Mouse (Mus musculus) intestine, embryonic 15.5 days (tissue): ENCODE results near the gene Cgref1. TPM values are rescaled to one million over a fixed set of nuclear protein-coding genes. Genes with fewer than 3 reads are reported as not detected.

Experiments used
- ATAC-seq: fragments of 200-750 bp; cut with Nextera tagmentation; 2 replicates; pipeline ENCODE4 v1.8.0; 2017; ENCODE audit warnings: moderate TSS enrichment, moderate library complexity
- H3K27ac ChIP-seq: fragments of 300-500 bp; sonication (generic); 2 replicates; pipeline ENCODE4 v1.5.1; 2015; ENCODE audit warnings: mild to moderate bottlenecking, inconsistent platforms
- H3K27me3 ChIP-seq: fragments of 300-500 bp; sonication (generic); replicated peaks from 2 replicates; pipeline ENCODE4 v1.6.1; 2015; ENCODE audit warnings: inconsistent platforms
- H3K36me3 ChIP-seq: fragments of 300-500 bp; sonication (generic); 2 replicates; pipeline ENCODE4 v1.6.1; 2015; ENCODE audit warnings: inconsistent platforms
- H3K4me1 ChIP-seq: fragments of 300-500 bp; sonication (generic); replicated peaks from 2 replicates; pipeline ENCODE4 v1.6.1; 2015; ENCODE audit warnings: inconsistent platforms
- H3K4me2 ChIP-seq: fragments of 300-500 bp; sonication (generic); replicated peaks from 2 replicates; pipeline ENCODE4 v1.6.1; 2015; ENCODE audit warnings: mild to moderate bottlenecking, inconsistent platforms
- H3K4me3 ChIP-seq: fragments of 300-500 bp; sonication (generic); replicated peaks from 2 replicates; pipeline ENCODE4 v1.5.1; 2015; ENCODE audit warnings: inconsistent platforms
- H3K9ac ChIP-seq: fragments of 300-500 bp; sonication (generic); 2 replicates; pipeline ENCODE4 v1.6.1; 2015; ENCODE audit warnings: inconsistent platforms
- H3K9me3 ChIP-seq: fragments of 300-500 bp; sonication (generic); 2 replicates; pipeline ENCODE4 v1.6.1; 2016; ENCODE audit warnings: inconsistent platforms
- WGBS: fragments of 180-500 bp; shearing (Covaris S2); methylation state at CpG from one replicate; pipeline ENCODE4 v1.1.7; 2015; 5-methylcytosine and 5-hydroxymethylcytosine counted together
- polyA plus RNA-seq: library from polyadenylated mRNA; unstranded; fragments of >200 nt; fragmentation: Nextera tagmentation; extraction: Ambion mirVana; gene quantifications from 2 replicates; pipeline ENCODE4 v1.2.1, GENCODE M21; 2015

Gene Cgref1
- polyA plus RNA-seq, 1 experiment from 2014 or later = 36.1 TPM

DNA sequence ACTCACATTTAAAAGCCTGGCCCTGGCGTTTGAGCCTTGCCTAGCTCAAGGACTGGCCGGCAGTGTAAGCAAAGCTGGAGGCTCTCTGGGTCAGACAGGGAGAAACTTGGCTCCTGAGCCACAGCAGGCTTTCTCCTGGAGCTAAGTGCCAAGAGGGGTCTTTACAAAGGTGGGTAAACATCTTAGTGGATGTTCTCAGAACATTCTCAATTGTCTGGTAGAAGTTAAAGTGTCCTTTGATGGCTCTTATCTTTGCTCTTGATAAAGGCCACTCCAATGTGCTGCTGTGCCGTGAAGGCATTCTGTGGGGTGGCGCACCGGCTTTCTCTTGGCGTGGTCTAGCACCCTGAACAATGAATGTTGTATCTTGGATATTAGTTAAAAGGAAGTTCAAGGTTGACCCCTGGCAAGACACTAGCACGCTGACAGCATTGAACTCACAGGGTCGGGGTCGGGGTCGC is 22.8 kb downstream of the Cgref1 start:
- WGBS = 55% methylated on average over 10 of the region's 10 CpGs
- H3K27ac ChIP-seq = no peak overlapping the region
- peaks cover 19% of the 10 kb centered on the region for H3K36me3 ChIP-seq
- H3K4me3 ChIP-seq = 0 out of 2 replicates have a peak overlapping the region, but pooled peaks have one; percentile 43
- H3K4me1 ChIP-seq = peaks cover 30% of the 10 kb centered on the region
- no peaks in the 10 kb centered on the region for H3K27me3 ChIP-seq
- H3K9me3 ChIP-seq = no peaks in the 10 kb centered on the region
- H3K9ac ChIP-seq = 0 out of 2 replicates have a peak overlapping the region, but pooled peaks have one; percentile 8
- no peak for ATAC-seq
- H3K4me2 ChIP-seq = peak overlapping the region; percentile 75

DNA sequence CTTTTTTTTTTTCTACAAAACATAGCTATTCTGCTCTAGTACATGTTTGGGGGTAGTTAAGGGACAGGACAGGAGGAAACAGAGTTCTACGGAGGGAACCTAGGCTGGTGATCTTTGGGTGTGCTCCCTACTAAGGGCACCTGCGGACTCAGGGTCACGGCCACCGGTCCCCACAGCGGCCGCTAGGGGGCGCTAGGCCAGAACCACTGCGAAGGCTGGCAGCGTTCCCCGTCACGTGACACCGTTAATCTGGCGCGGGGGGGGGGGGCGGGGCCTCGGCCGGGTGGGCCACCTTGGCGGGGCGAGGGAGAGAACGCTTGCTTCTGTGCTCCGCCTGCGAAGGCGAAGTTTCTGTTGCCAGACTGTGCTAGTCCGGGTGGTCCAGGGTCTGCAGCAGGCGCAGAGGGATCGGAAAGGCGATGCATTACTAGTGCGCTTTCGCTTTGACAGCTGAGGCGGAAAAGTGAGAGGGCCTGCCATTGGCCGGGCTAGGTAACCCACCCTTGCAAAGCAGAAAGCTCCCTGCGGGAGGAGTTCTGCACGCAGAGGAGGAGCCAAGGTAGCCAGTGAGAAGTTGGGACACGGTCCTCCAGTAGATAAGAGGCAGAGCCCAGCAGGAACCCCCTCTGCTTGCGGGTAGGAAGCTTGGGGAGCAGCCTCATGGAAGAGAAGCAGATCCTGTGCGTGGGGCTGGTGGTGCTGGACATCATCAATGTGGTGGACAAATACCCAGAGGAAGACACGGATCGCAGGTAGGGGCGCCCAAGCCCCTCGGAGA is 23.9 kb downstream of the Cgref1 start, which contains the start of gene Khk:
Khk (plus strand) TSS at position 176 of the 778 bp plus-strand sequence.
- peaks cover 27% of the 10 kb centered on the region for H3K36me3 ChIP-seq
- H3K9ac ChIP-seq = peak within 1 kb of the TSS; percentile 54
- under 1% methylated on average over 39 of the region's 40 CpGs for WGBS
- H3K4me2 ChIP-seq = peak within 1 kb of the TSS; percentile 75
- peak within 1 kb of the TSS; percentile 81 for H3K27ac ChIP-seq
- H3K4me1 ChIP-seq = peaks cover 37% of the 10 kb centered on the region
- ATAC-seq = peak; percentile 91
- no peaks in the 10 kb centered on the region for H3K27me3 ChIP-seq
- peak within 1 kb of the TSS; percentile 43 for H3K4me3 ChIP-seq
- H3K9me3 ChIP-seq = no peaks in the 10 kb centered on the region

GRCm38 (mm10) chr5:30920621-30921020 is 24.8 kb downstream of the Cgref1 start:
- peak overlapping the region; percentile 36; the same call in 1 of the 2 replicates for H3K9ac ChIP-seq
- H3K9me3 ChIP-seq = no peaks in the 10 kb centered on the region
- ATAC-seq = peak; percentile 13
- H3K36me3 ChIP-seq = peaks cover 27% of the 10 kb centered on the region
- H3K4me3 ChIP-seq = peak overlapping the region; percentile 43
- peak overlapping the region; percentile 75 for H3K4me2 ChIP-seq
- no peak overlapping the region; the same call in 1 of the 2 replicates for H3K27ac ChIP-seq
- H3K4me1 ChIP-seq = peaks cover 40% of the 10 kb centered on the region
- no peaks in the 10 kb centered on the region for H3K27me3 ChIP-seq
- 53% methylated on average over 19 of the region's 19 CpGs for WGBS

GRCm38 (mm10) chr5:30919831-30920614 is 25.4 kb downstream of the Cgref1 start:
- 67% methylated on average over 11 of the region's 11 CpGs for WGBS
- Histone ChIP-seq H3K4me3 (peak overlapping the region; percentile 43; the same call in 1 of the 2 replicates), H3K36me3 (peaks cover 27% of the 10 kb centered on the region), H3K27ac (no peak overlapping the region; the same call in 1 of the 2 replicates), H3K27me3 (no peaks in the 10 kb centered on the region), H3K4me2 (peak overlapping the region; percentile 75), H3K9ac (peak overlapping the region; percentile 36; the same call in 1 of the 2 replicates), H3K9me3 (no peaks in the 10 kb centered on the region), H3K4me1 (peaks cover 43% of the 10 kb centered on the region)
- no peak for ATAC-seq

GRCm38 (mm10) chr5:30918691-30919090 is 26.7 kb downstream of the Cgref1 start:
- Histone ChIP-seq H3K4me3 (no peak overlapping the region), H3K27ac (no peak overlapping the region), H3K9ac (no peak overlapping the region), H3K27me3 (no peaks in the 10 kb centered on the region), H3K9me3 (no peaks in the 10 kb centered on the region), H3K4me1 (peaks cover 43% of the 10 kb centered on the region), H3K36me3 (peaks cover 27% of the 10 kb centered on the region), H3K4me2 (no peak overlapping the region)
- no peak for ATAC-seq
- WGBS = 83% methylated on average over 8 of the region's 8 CpGs

GRCm38 (mm10) chr5:30917891-30918670 is 27.3 kb downstream of the Cgref1 start:
- Histone ChIP-seq H3K27ac (no peak overlapping the region), H3K4me2 (no peak overlapping the region), H3K9ac (no peak overlapping the region), H3K4me1 (peaks cover 43% of the 10 kb centered on the region), H3K27me3 (no peaks in the 10 kb centered on the region), H3K4me3 (no peak overlapping the region), H3K9me3 (no peaks in the 10 kb centered on the region), H3K36me3 (peaks cover 27% of the 10 kb centered on the region)
- ATAC-seq = no peak
- WGBS = 87% methylated on average over 31 of the region's 31 CpGs

DNA sequence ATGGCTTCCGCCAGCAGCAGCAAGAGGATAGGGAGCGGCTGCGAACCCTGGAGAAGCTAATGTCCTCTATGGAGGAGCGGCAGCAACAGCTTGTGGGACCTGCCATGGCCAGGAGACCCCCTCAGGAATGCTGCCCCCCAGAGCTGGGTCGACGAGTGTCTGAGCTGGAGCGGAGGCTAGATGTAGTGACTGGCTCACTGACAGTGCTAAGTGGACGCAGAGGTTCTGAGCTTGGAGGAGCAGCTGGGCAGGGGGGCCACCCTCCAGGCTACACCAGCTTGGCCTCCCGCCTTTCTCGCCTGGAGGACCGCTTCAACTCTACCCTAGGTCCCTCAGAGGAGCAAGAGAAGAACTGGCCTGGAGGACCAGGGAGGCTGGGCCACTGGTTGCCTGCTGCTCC is 28.0 kb downstream of the Cgref1 start:
- Histone ChIP-seq H3K9me3 (no peaks in the 10 kb centered on the region), H3K27ac (no peak overlapping the region), H3K4me3 (no peak overlapping the region), H3K9ac (no peak overlapping the region), H3K4me2 (no peak overlapping the region), H3K4me1 (peaks cover 43% of the 10 kb centered on the region), H3K27me3 (no peaks in the 10 kb centered on the region), H3K36me3 (peaks cover 27% of the 10 kb centered on the region)
- ATAC-seq = no peak
- WGBS = 94% methylated on average over 11 of the region's 11 CpGs

GRCm38 (mm10) chr5:30916841-30917240 is 28.6 kb downstream of the Cgref1 start:
- no peaks in the 10 kb centered on the region for H3K27me3 ChIP-seq
- WGBS = 92% methylated on average over 9 of the region's 9 CpGs
- H3K9me3 ChIP-seq = no peaks in the 10 kb centered on the region
- no peak overlapping the region for H3K9ac ChIP-seq
- no peak for ATAC-seq
- H3K4me1 ChIP-seq = peaks cover 44% of the 10 kb centered on the region
- no peak overlapping the region for H3K4me2 ChIP-seq
- H3K36me3 ChIP-seq = peaks cover 27% of the 10 kb centered on the region
- H3K4me3 ChIP-seq = no peak overlapping the region
- no peak overlapping the region for H3K27ac ChIP-seq

DNA sequence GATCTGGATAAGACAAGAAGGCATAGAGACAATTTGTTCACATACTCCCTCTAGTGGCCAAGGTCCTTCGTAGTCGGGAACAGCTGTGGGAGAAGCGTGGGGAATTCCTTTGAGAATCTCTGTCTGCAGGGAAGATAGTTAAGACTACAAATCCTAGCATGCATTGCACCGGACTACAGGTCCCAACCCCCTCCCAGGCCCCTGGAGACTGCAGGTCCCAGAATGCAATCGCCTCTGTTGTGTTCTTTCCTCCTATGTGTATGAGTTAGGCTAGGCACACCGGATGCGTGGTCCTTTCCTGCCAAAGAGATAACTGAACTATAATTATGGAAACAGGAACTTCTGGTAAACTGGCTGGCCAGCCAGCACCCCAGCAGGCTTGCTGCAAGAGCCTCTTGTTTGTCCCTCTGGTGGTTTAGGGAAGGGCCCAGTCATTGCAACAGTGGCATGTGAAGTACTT is 29.4 kb downstream of the Cgref1 start:
- Histone ChIP-seq H3K4me3 (peak overlapping the region; percentile 53), H3K27me3 (no peaks in the 10 kb centered on the region), H3K9ac (no peak overlapping the region), H3K4me1 (peaks cover 46% of the 10 kb centered on the region), H3K4me2 (peak overlapping the region; percentile 79), H3K36me3 (peaks cover 27% of the 10 kb centered on the region), H3K27ac (peak overlapping the region; percentile 96), H3K9me3 (no peaks in the 10 kb centered on the region)
- WGBS = under 1% methylated on average over 7 of the region's 7 CpGs
- peak; percentile 71 for ATAC-seq

- no peak; the same call in none of the 2 replicates for ATAC-seq
- peaks cover 24% of the 10 kb centered on the region for H3K36me3 ChIP-seq
- peak overlapping the region; percentile 79 for H3K4me2 ChIP-seq
- peaks cover 47% of the 10 kb centered on the region for H3K4me1 ChIP-seq
- peak overlapping the region; percentile 67 for H3K9ac ChIP-seq
- no peaks in the 10 kb centered on the region for H3K9me3 ChIP-seq
- H3K4me3 ChIP-seq = peak overlapping the region; percentile 53
- H3K27ac ChIP-seq = peak overlapping the region; percentile 96
- no peaks in the 10 kb centered on the region for H3K27me3 ChIP-seq
- WGBS = 41% methylated on average over 9 of the region's 9 CpGs
Measured at GRCm38 (mm10) chr5:30915456-30915855, 29.9 kb downstream of the Cgref1 start.

- Histone ChIP-seq H3K4me2 (peak overlapping the region; percentile 79), H3K9ac (peak overlapping the region; percentile 67), H3K27ac (peak overlapping the region; percentile 96), H3K27me3 (no peaks in the 10 kb centered on the region), H3K4me3 (peak overlapping the region; percentile 53), H3K36me3 (peaks cover 22% of the 10 kb centered on the region), H3K9me3 (no peaks in the 10 kb centered on the region), H3K4me1 (peaks cover 41% of the 10 kb centered on the region)
- ATAC-seq = no peak
- WGBS = 40% methylated on average over 6 of the region's 6 CpGs
Measured at GRCm38 (mm10) chr5:30914849-30915248, 30.5 kb downstream of the Cgref1 start.
